Mouse (Mus musculus) cerebellum, adult 2 months (tissue): ENCODE measurements around the gene Mysm1. TPM values are rescaled to one million over a fixed set of nuclear protein-coding genes. Genes with fewer than 3 reads are reported as not detected.

Source experiments
- DNase-seq, 2 experiments: peaks; one replicate each; pipeline ENCODE4 v3.0.0; 2021
- H3K27ac ChIP-seq: fragments of 200-500 bp; 2 replicates; pipeline ENCODE4 v1.5.1; 2012; ENCODE audit warnings: low read length, control low read depth, inconsistent platforms; ENCODE audit not compliant: insufficient read depth
- H3K27me3 ChIP-seq: fragments of 200-500 bp; 2 replicates; pipeline ENCODE4 v1.6.1; 2012; ENCODE audit warnings: inconsistent platforms, mild to moderate bottlenecking, low read length, moderate library complexity; ENCODE audit not compliant: control insufficient read depth, insufficient read depth
- H3K4me1 ChIP-seq: fragments of 200-500 bp; 2 replicates; pipeline ENCODE4 v1.6.1; 2011; ENCODE audit warnings: low read length; ENCODE audit not compliant: control insufficient read depth, insufficient read depth
- H3K4me3 ChIP-seq: fragments of 200-500 bp; replicated peaks from 2 replicates; pipeline ENCODE3; 2011; ENCODE audit warnings: mild to moderate bottlenecking, low read depth, low read length, control low read depth; ENCODE audit not compliant: insufficient read depth
- CTCF ChIP-seq: fragments of 200-500 bp; IDR thresholded peaks from 2 replicates; pipeline ENCODE4 v1.5.1; 2011; ENCODE audit warnings: low read depth, mild to moderate bottlenecking, control low read depth, low read length, moderate library complexity, borderline replicate concordance; ENCODE audit not compliant: insufficient read depth
- POLR2A ChIP-seq: fragments of 200-500 bp; IDR thresholded peaks from 2 replicates; pipeline ENCODE4 v1.6.1; 2011; ENCODE audit warnings: low read length, control low read depth, borderline replicate concordance; ENCODE audit not compliant: insufficient read depth
- WGBS: fragments of 180-500 bp; shearing (Covaris S2); methylation state at CpG from one replicate; pipeline ENCODE4 v1.1.7; 2018; 5-methylcytosine and 5-hydroxymethylcytosine counted together
- polyA plus RNA-seq: library from polyadenylated mRNA; depleted of rRNA; stranded (reverse); fragments of >200 nt; gene quantifications from 2 replicates; pipeline ENCODE4 v1.2.3, GENCODE M21; 2012

Mysm1 gene
- polyA plus RNA-seq, 1 experiment = 17.7 TPM

DNA sequence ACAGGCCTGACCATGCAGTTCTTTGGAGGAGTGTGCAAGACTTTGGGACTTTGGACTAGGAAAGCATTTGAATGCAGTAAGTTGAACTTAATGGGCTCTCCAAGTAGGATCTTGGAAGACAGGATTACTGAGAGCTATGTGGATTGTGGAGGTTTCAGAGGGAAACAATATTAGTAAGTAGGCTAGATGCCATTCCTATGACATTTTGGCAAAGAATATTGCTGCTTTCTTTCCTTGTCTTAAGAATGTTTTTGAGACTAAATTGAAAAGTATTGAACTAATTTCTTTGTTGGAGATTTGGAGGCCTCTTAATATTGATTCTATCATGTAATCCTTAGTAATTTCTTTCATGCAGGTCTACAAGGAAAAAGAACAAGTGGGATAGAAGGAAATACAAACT lies 33.4 kb upstream of the Mysm1 start:
- Histone ChIP-seq H3K27ac (no peak overlapping the region), H3K4me1 (no peaks in the 10 kb centered on the region), H3K4me3 (no peak overlapping the region), H3K27me3 (no peaks in the 10 kb centered on the region)
- TF ChIP-seq POLR2A (no peak), CTCF (no peak)
- DNase-seq = no peak

DNA sequence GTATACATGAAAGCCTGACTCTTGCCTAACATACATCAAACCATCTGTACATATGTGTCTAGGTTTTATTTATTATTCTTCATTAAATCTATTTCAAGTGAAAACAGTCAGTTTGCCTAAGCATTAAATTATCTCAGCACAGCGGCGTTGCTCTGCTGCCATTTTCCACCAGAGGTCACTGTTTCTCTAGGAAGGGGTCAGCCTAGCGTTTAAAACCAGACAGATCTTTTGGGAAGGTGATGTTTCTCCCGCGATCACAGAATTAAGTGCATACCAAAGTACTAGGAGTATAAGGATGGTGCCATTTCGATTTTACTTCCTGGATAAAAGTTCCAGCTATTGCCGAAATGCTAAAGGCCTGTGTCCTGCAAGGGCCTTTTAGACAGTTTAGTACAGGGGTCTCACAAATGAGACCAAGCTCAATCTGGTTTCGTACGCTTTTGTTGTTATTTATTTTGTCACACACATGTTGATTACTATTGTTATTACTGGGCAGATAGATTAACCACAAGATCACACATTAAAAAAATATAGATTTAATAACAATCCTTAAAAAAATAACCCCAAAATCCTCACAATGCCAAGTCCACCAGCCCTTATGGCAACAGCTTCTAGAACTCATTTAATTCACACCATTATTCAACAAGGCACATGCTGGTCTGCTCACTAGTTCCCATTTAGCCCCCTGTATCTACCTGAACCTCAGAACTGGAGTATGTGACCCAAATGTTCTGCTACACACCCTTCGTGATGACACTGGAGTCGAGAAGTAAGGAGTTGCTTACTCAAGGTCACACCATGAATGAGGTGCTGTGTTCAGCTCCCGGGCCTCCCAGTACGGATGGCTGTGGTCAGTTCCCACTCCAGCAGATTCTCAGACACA lies 29.5 kb upstream of the Mysm1 start:
- TF ChIP-seq CTCF (peak; percentile 87), POLR2A (no peak)
- Histone ChIP-seq H3K27me3 (no peaks in the 10 kb centered on the region), H3K4me3 (no peak overlapping the region), H3K4me1 (no peaks in the 10 kb centered on the region), H3K27ac (no peak overlapping the region)
- 45% methylated on average over 13 of the region's 13 CpGs for WGBS
- DNase-seq = peak; percentile 56 to 76

DNA sequence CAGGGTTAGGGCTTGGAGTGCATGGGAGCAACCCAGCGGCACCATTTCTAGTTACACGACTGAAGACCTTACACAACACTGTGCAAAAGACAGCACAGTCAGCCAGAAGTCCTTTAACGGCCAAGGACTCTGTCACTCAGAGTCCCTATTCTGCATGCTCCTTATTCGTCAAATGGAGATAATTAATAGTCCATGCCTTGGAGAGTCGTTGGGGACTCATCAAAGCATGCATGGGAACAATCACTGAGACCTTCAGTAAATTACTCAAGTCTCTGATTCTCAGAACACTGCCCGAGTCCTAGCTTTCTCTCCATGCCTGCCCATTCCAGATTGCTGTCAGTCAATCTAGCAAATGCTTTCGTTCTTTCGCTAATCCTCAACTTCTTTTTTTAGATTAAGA lies 28.9 kb upstream of the Mysm1 start:
- DNase-seq = no peak
- TF ChIP-seq POLR2A (no peak), CTCF (no peak)

DNA sequence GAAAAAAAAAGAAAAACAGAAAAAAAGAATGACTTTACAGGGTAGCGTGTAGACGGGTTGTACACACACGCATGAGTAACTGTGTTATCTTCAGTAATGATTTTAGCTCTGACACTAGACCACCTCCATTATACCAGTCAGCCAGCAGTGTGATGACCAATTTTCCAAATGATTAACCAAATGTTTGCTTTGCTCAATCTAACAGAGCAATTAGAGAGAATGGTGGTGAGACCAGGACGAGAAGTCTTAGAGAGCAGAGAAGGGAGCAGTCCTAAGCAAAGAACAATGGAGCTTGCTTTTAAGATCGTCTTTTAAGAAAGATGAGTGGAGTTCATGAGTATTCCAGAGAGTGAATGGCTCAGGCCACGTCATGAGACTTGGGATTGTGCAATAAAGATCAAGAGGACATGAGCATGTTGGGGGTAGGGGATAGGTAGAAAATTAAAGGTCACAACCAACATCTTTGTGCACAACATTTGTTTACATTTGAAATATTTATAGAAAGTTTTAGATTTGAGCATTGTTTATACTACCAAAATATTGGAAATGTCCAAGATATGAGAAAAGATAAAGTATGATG lies 26.4 kb upstream of the Mysm1 start:
- Histone ChIP-seq H3K27me3 (no peaks in the 10 kb centered on the region), H3K4me1 (no peaks in the 10 kb centered on the region), H3K27ac (no peak overlapping the region), H3K4me3 (no peak overlapping the region)
- no peak for DNase-seq
- 64% methylated on average over 6 of the region's 6 CpGs for WGBS
- TF ChIP-seq POLR2A = no peak
- no peak for TF ChIP-seq CTCF

More for the DNA sequence above, 28.9 kb upstream of the Mysm1 start:
- no peaks in the 10 kb centered on the region for H3K27me3 ChIP-seq
- H3K27ac ChIP-seq = no peak overlapping the region
- H3K4me3 ChIP-seq = no peak overlapping the region
- no peaks in the 10 kb centered on the region for H3K4me1 ChIP-seq
- WGBS = 62% methylated on average over 8 of the region's 8 CpGs

DNA sequence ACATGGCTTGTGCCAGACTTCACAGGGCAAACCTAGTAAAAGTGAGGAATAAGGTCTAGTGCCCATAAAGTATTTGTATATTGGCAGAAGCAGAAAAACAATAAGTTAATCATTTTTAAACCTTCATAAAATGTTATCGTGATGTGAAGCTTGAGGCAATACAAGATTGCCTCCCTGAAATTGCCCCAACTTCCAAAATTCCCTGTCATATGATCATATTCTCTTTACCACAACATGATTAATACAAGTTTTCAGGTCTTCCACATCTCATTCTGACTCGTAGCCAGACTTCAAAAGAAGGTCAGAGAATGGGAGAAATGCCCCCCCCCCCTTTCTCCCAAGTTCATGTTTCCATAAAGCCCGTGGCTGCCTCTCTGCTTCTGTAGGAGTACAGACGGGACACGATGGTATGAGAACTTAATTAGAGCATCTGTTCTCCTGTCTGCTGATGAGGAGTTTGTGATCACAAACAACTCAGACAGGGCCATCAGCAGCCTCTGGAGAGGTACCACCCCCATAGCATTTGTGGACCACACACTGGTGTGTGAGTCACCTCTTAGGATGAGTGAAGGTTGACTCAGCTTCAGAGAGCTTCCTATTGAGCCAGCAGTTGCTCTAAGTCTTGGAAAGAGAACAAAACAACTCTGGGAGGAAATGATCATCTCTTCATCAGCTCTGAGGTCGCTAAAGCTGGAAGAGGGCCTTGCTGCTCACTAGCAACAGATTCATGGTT lies 22.3 kb upstream of the Mysm1 start:
- Histone ChIP-seq H3K27me3 (no peaks in the 10 kb centered on the region), H3K4me3 (no peak overlapping the region), H3K4me1 (no peaks in the 10 kb centered on the region), H3K27ac (no peak overlapping the region)
- WGBS = 50% methylated on average over 6 of the region's 6 CpGs
- DNase-seq = no peak
- TF ChIP-seq CTCF (no peak), POLR2A (no peak)

DNA sequence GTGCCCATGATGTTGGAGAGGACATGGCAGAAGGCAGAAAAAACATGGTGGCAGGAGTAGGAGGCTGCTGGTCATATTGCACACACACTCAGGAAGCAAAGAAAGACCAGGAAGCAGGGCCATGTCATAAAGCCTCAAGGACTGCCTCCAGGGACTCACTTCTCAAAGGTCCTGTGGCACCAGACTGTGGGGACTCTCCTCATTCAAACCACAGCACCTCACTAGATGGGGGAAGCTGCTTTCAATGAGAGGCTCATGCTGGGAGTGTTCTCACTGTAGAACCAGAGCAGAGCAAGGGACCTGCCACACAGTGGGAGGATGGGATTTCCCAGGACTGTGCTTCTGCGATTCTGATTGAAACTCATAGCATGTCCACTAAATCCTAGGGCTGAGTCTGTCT lies 21.2 kb upstream of the Mysm1 start:
- no peak for TF ChIP-seq POLR2A
- TF ChIP-seq CTCF = no peak
- no peak for DNase-seq
- no peaks in the 10 kb centered on the region for H3K27me3 ChIP-seq
- no peak overlapping the region for H3K27ac ChIP-seq
- no peak overlapping the region for H3K4me3 ChIP-seq
- 82% methylated on average over 1 of the region's 1 CpGs for WGBS
- H3K4me1 ChIP-seq = no peaks in the 10 kb centered on the region

DNA sequence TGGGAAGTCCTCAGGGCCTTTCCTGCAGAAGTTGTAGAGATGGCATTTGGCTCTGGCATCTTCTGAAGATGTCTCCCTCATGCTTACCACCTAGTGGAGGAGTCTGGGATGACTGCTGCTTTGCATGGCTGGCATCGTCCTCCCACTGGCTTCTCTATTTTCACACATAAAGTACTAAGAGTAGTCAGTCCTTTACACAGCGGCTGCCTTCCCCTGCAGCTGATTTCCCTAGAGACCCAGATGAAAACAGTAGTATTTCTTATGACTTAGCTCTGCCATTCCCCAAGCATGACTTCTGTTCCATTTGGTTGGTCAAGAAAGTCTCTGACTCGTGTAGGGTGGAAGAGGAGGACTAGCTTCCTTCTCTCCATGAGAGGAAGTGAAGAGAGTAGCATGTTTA lies 20.3 kb upstream of the Mysm1 start:
- Histone ChIP-seq H3K4me1 (no peaks in the 10 kb centered on the region), H3K4me3 (no peak overlapping the region), H3K27me3 (no peaks in the 10 kb centered on the region), H3K27ac (no peak overlapping the region)
- 45% methylated on average over 3 of the region's 3 CpGs for WGBS
- DNase-seq = no peak
- TF ChIP-seq CTCF (0 out of 2 replicates have a peak, but pooled peaks have one; percentile 10), POLR2A (no peak)

DNA sequence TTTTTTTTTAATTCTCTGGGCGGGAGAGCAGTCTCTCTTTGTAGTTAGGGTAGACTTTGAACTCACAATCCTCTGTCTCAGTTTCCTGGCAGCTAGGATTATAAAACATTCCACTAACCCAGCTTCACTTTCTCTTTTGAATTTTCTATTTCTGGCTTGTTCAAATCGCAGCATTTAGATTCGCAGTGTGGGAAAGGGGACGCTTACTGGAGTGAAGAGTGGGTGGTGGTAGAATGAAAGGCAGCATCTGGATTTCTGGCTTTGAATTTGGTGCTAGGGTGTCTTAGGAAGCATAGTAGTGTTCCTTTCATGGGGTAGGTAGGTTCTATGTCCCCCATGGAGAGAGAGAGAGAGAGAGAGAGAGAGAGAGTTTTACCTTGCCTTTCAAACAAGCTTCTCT lies 17.0 kb upstream of the Mysm1 start:
- Histone ChIP-seq H3K27me3 (no peaks in the 10 kb centered on the region; the same call in 1 of the 2 replicates), H3K27ac (no peak overlapping the region), H3K4me1 (no peaks in the 10 kb centered on the region), H3K4me3 (no peak overlapping the region)
- DNase-seq = no peak
- TF ChIP-seq CTCF = no peak
- no peak for TF ChIP-seq POLR2A
- 81% methylated on average over 4 of the region's 4 CpGs for WGBS
